8 mouse cellular contexts compared by ENCODE assay signal in the genomic region with DNA sequence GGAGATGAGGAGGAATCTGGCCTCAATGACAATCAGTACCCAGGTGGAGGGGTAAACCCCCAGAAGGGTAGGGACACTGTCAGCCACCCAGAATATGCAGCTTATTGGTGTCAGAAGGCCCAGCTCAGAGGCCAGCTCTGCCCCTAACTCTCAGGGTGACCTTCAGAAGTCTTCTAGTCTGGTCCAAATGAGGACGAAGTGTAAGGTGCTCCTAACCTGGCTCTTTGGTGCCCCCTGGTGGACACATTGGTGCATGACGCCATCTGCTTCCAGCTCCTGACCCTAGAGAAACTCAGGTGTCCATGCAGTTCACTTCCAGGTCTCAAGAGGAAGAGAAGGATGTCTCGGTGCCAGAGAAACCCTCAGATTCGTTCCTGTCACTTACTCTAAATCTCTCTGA. TPM values are rescaled to one million over a fixed set of nuclear protein-coding genes. Genes with fewer than 3 reads are reported as not detected.
DNase-seq lines count a peak whose midpoint lies in the region; ATAC-seq lines count a peak whose summit lies in the region.

No protein-coding gene starts in this region.

- H3K4me2 ChIP-seq in intestine, embryonic 16.5 days (ENCODE audit: low read depth, low read length), result no peak overlapping the region
- no peak overlapping the region for H3K4me2 ChIP-seq in limb, embryonic 11.5 days (ENCODE audit: low read depth, severe bottlenecking)
- no peak overlapping the region for H3K4me2 ChIP-seq in midbrain, embryonic 14.5 days (ENCODE audit: low read length)

- no peak overlapping the region for H3K9ac ChIP-seq in intestine, embryonic 16.5 days (ENCODE audit: low read depth, low read length)
- no peak overlapping the region for H3K9ac ChIP-seq in limb, embryonic 11.5 days (ENCODE audit: low read length)
- no peak overlapping the region for H3K9ac ChIP-seq in midbrain, embryonic 14.5 days (replicated peaks; ENCODE audit: low read length)

- DNase-seq in heart, adult 11 months, result peak; percentile 92
- no peak for DNase-seq in heart, postnatal 25 days (ENCODE audit: low spot score)
- peak; percentile 93 to 95 for DNase-seq in cerebellum, postnatal 10 days
- peak; percentile 69 to 72 for DNase-seq in frontal cortex, postnatal 36 days (ENCODE audit: low spot score in 2 of 2)
- DNase-seq in limb, embryonic 11.5 days (ENCODE audit: low spot score), result peak; percentile 94
- peak; percentile 92 for DNase-seq in midbrain, embryonic 14.5 days
- DNase-seq in spleen, postnatal 4 days (ENCODE audit: low spot score in 2 of 2), result peak; percentile 85 to 95

- H3K27me3 ChIP-seq in intestine, embryonic 16.5 days (replicated peaks; ENCODE audit: control insufficient read depth, insufficient read depth, low read length), result no peaks in the 10 kb centered on the region
- H3K27me3 ChIP-seq in limb, embryonic 11.5 days (ENCODE audit: control insufficient read depth, insufficient read depth, low read length), result no peaks in the 10 kb centered on the region
- H3K27me3 ChIP-seq in midbrain, embryonic 14.5 days (ENCODE audit: control insufficient read depth, insufficient read depth, low read length), result no peaks in the 10 kb centered on the region

- WGBS in intestine, embryonic 16.5 days, result 1% methylated on average over 4 of the region's 4 CpGs
- WGBS in limb, embryonic 11.5 days, result 8% methylated on average over 4 of the region's 4 CpGs
- WGBS in midbrain, embryonic 14.5 days, result 2% methylated on average over 4 of the region's 4 CpGs

- H3K4me1 ChIP-seq in intestine, embryonic 16.5 days (ENCODE audit: control insufficient read depth, insufficient read depth, low read length), result peaks cover 6% of the 10 kb centered on the region; the same call in 1 of the 2 replicates
- H3K4me1 ChIP-seq in limb, embryonic 11.5 days (ENCODE audit: control insufficient read depth, insufficient read depth, low read length), result no peaks in the 10 kb centered on the region
- H3K4me1 ChIP-seq in midbrain, embryonic 14.5 days (ENCODE audit: control insufficient read depth, insufficient read depth, low read length), result no peaks in the 10 kb centered on the region

- no peak overlapping the region for H3K4me3 ChIP-seq in intestine, embryonic 16.5 days (ENCODE audit: low read length)
- H3K4me3 ChIP-seq in limb, embryonic 11.5 days (ENCODE audit: low read depth, low read length), result no peak overlapping the region
- no peak overlapping the region for H3K4me3 ChIP-seq in midbrain, embryonic 14.5 days (replicated peaks; ENCODE audit: low read depth, low read length)

- no peaks in the 10 kb centered on the region for H3K9me3 ChIP-seq in intestine, embryonic 16.5 days (ENCODE audit: control insufficient read depth, low read length)
- H3K9me3 ChIP-seq in limb, embryonic 11.5 days (ENCODE audit: control insufficient read depth, low read length), result no peaks in the 10 kb centered on the region
- H3K9me3 ChIP-seq in midbrain, embryonic 14.5 days (ENCODE audit: control insufficient read depth, low read length), result no peaks in the 10 kb centered on the region

- no peak overlapping the region for H3K27ac ChIP-seq in intestine, embryonic 16.5 days (ENCODE audit: low read length)
- H3K27ac ChIP-seq in limb, embryonic 11.5 days (replicated peaks; ENCODE audit: low read depth, low read length), result no peak overlapping the region
- H3K27ac ChIP-seq in midbrain, embryonic 14.5 days (replicated peaks; ENCODE audit: low read depth, low read length), result no peak overlapping the region

- no peaks in the 10 kb centered on the region for H3K36me3 ChIP-seq in intestine, embryonic 16.5 days (ENCODE audit: control insufficient read depth, insufficient read depth, low read length)
- H3K36me3 ChIP-seq in limb, embryonic 11.5 days (ENCODE audit: control insufficient read depth, insufficient read depth, low read length), result no peaks in the 10 kb centered on the region
- H3K36me3 ChIP-seq in midbrain, embryonic 14.5 days (ENCODE audit: control insufficient read depth, insufficient read depth, low read length), result no peaks in the 10 kb centered on the region

- intact Hi-C loops in heart, postnatal 25 days (cut with DNase I), result loop anchor here (1.0 kb wide), 1 partner anchor 28 kb away; no protein-coding TSS in a partner anchor

- ATAC-seq in intestine, embryonic 16.5 days, result peak; percentile 61; the same call in 1 of the 2 replicates
- 0 out of 2 replicates have a peak, but pooled peaks have one; percentile 39 for ATAC-seq in limb, embryonic 11.5 days (ENCODE audit: insufficient number of reproducible peaks, low FRiP score, low TSS enrichment, low read depth)
- ATAC-seq in midbrain, embryonic 14.5 days (ENCODE audit: low FRiP score, low TSS enrichment), result peak; percentile 37; the same call in 1 of the 2 replicates

RNA-seq across cellular contexts. Expression of a gene that starts 13.3 kb away (rescaled TPM):
- 1 to 10 TPM; 2.2 to 3.0 TPM for total RNA-seq in heart, postnatal 25 days (2021)
- 20.6 and 22.8 TPM in 2 replicates for polyA plus RNA-seq in intestine, embryonic 16.5 days (2015; fragmentation: Nextera tagmentation; extraction: Ambion mirVana)
- 123 and 136 TPM in 2 replicates for polyA plus RNA-seq in limb, embryonic 11.5 days (2014; fragmentation: Nextera tagmentation; extraction: Ambion mirVana)
- 49.2 and 52.1 TPM in 2 replicates for polyA plus RNA-seq in midbrain, embryonic 14.5 days (2014; fragmentation: Nextera tagmentation; extraction: Ambion mirVana)

RNA-seq across cellular contexts. Expression of a gene that starts 16.1 kb away (rescaled TPM):
- total RNA-seq in heart, postnatal 25 days (2021), result 1,000 to 10,000 TPM; 5,192 to 5,215 TPM
- 4.0 and 4.5 TPM in 2 replicates for polyA plus RNA-seq in intestine, embryonic 16.5 days (2015; fragmentation: Nextera tagmentation; extraction: Ambion mirVana)
- polyA plus RNA-seq in limb, embryonic 11.5 days (2014; fragmentation: Nextera tagmentation; extraction: Ambion mirVana), result 4.6 and 5.1 TPM in 2 replicates
- 170 and 260 TPM in 2 replicates for polyA plus RNA-seq in midbrain, embryonic 14.5 days (2014; fragmentation: Nextera tagmentation; extraction: Ambion mirVana)

RNA-seq across cellular contexts. Expression of a gene that starts 16.2 kb away (rescaled TPM):
- under 1 TPM in 1 of 2 experiments, not detected in 1; 0.75 TPM for total RNA-seq in heart, postnatal 25 days (2021)
- polyA plus RNA-seq in intestine, embryonic 16.5 days (2015; fragmentation: Nextera tagmentation; extraction: Ambion mirVana), result not detected in 2 replicates
- polyA plus RNA-seq in limb, embryonic 11.5 days (2014; fragmentation: Nextera tagmentation; extraction: Ambion mirVana), result not detected in 2 replicates
- polyA plus RNA-seq in midbrain, embryonic 14.5 days (2014; fragmentation: Nextera tagmentation; extraction: Ambion mirVana), result 0.65 TPM in 1 of 2 replicates, not detected in the other

Comparison
In these comparisons a context has a peak if more than half of its experiments do, and no peak if none do; other contexts are left out.
1. RNA of a gene that starts 16.1 kb away (polyA plus RNA-seq): 170 to 260 TPM in midbrain, embryonic 14.5 days; 4.6 to 5.1 TPM in limb, embryonic 11.5 days and 4.0 to 4.5 TPM in intestine, embryonic 16.5 days; every median in the first group is over 10 times any median in the second.
2. Peak in every context shown above with its lines, with median percentiles within 50 percentile points of each other: ATAC-seq.